Mouse (Mus musculus): Measurements from ENCODE around the gene Dscaml1.

The Dscaml1 gene

GRCm38 (mm10) chr9:45779201-45779600 is 352.8 kb downstream of the Dscaml1 start:
- DNase-seq (ENCODE audit: low read depth): no peak

- no peak for DNase-seq (ENCODE audit: low read depth)
These were observed 357.0 kb downstream of the Dscaml1 start for GRCm38 (mm10) chr9:45783249-45784069.

GRCm38 (mm10) chr9:45787071-45787470 is 360.6 kb downstream of the Dscaml1 start:
- DNase-seq (ENCODE audit: low read depth): no peak

GRCm38 (mm10) chr9:45787547-45787946 is 361.1 kb downstream of the Dscaml1 start:
- DNase-seq (ENCODE audit: low read depth): no peak

GRCm38 (mm10) chr9:45788405-45788804 is 362.0 kb downstream of the Dscaml1 start:
- DNase-seq (ENCODE audit: low read depth): peak; percentile 27

GRCm38 (mm10) chr9:45791456-45792142 is 365.2 kb downstream of the Dscaml1 start:
- DNase-seq (ENCODE audit: low read depth): no peak

- no peak for DNase-seq (ENCODE audit: low read depth)
These were observed 365.8 kb downstream of the Dscaml1 start for GRCm38 (mm10) chr9:45792235-45792634.

- no peak for DNase-seq (ENCODE audit: low read depth)
These were observed 367.3 kb downstream of the Dscaml1 start for GRCm38 (mm10) chr9:45793697-45794096.

GRCm38 (mm10) chr9:45795722-45796121 is 369.3 kb downstream of the Dscaml1 start:
- no peak for DNase-seq (ENCODE audit: low read depth)

GRCm38 (mm10) chr9:45797271-45797670 is 370.8 kb downstream of the Dscaml1 start:
- no peak for DNase-seq (ENCODE audit: low read depth)

GRCm38 (mm10) chr9:45798467-45799164 is 372.2 kb downstream of the Dscaml1 start:
- no peak for DNase-seq (ENCODE audit: low read depth)

- no peak for DNase-seq (ENCODE audit: low read depth)
These were observed 373.0 kb downstream of the Dscaml1 start for GRCm38 (mm10) chr9:45799402-45799801.
